Mouse (Mus musculus) heart, postnatal 14 days (tissue): ENCODE measurements around the gene Ldlrad2. TPM values are rescaled to one million over a fixed set of nuclear protein-coding genes. Genes with fewer than 3 reads are reported as not detected.
"Not testable (repeated sequence)": the region's sequence is repeated elsewhere in the genome, so short reads cannot be mapped to it uniquely, and the experiment has no call there.

ENCODE experiments used
- DNase-seq, 2 experiments: peaks; one replicate each; pipeline ENCODE4 v3.0.0; 2021 to 2022
- intact Hi-C: fragments of 180-260 bp; cut with DNase I; formaldehyde crosslinking; loops from one replicate; pipeline ENCODE4 v1.15.1; 2025
- long read RNA-seq, 2 experiments: library from polyadenylated mRNA; stranded (forward); transcript quantifications; one replicate each; pipeline ENCODE4 v2.0.0; 2021
- total RNA-seq, 2 experiments: library from RNA; stranded (reverse); gene quantifications; 2 replicates each; pipeline ENCODE4 v1.2.3; 2021

Gene Ldlrad2
- not detected for total RNA-seq
- long read RNA-seq, experiment 1 = 0 reads
- long read RNA-seq, experiment 2, partial matches to known transcripts = 0 of 2 reads
- long read RNA-seq, experiment 2, other reads (novel, unspliced or antisense) = 2 of 2 reads

- intact Hi-C loops = no loop called here
Measured at GRCm38 (mm10) chr4:137574469-137574868, at the start of gene Ldlrad2. Ldlrad2 (minus strand) TSS chr4:137574569.

GRCm38 (mm10) chr4:137622847-137623246 is 48.5 kb upstream of the Ldlrad2 start:
- intact Hi-C loops = no loop called here
- DNase-seq = no peak

More at GRCm38 (mm10) chr4:137574469-137574868, at the start of gene Ldlrad2:
- no peak for DNase-seq

- intact Hi-C loops = no loop called here
- DNase-seq = peak in 1 of 2 experiments; percentile 13
Measured at GRCm38 (mm10) chr4:137610256-137610655, 35.9 kb upstream of the Ldlrad2 start.

GRCm38 (mm10) chr4:137609702-137610101 is 35.3 kb upstream of the Ldlrad2 start:
- intact Hi-C loops = no loop called here
- peak in 1 of 2 experiments; percentile 15 for DNase-seq

- intact Hi-C loops = no loop called here
- DNase-seq = no peak
Measured at GRCm38 (mm10) chr4:137609281-137609680, 34.9 kb upstream of the Ldlrad2 start.

GRCm38 (mm10) chr4:137607023-137607422 is 32.7 kb upstream of the Ldlrad2 start:
- no peak for DNase-seq
- intact Hi-C loops = no loop called here

- intact Hi-C loops = no loop called here
- DNase-seq = peak in 1 of 2 experiments; percentile 14
Measured at GRCm38 (mm10) chr4:137603449-137604171, 29.2 kb upstream of the Ldlrad2 start.

- DNase-seq = no peak
- intact Hi-C loops = no loop called here
Measured at GRCm38 (mm10) chr4:137598577-137598976, 24.2 kb upstream of the Ldlrad2 start.

- no peak for DNase-seq
- intact Hi-C loops = no loop called here
Measured at GRCm38 (mm10) chr4:137597098-137597630, 22.8 kb upstream of the Ldlrad2 start.

- intact Hi-C loops = no loop called here
- DNase-seq = no peak
Measured at GRCm38 (mm10) chr4:137594496-137595270, 20.3 kb upstream of the Ldlrad2 start.

- intact Hi-C loops = no loop called here
- peak; percentile 100 for DNase-seq
Measured at GRCm38 (mm10) chr4:137593601-137594495, 19.5 kb upstream of the Ldlrad2 start, which contains the start of gene Usp48. Usp48 (plus strand) TSS chr4:137593755.

- DNase-seq = no peak
- intact Hi-C loops = no loop called here
Measured at GRCm38 (mm10) chr4:137590961-137591360, 16.6 kb upstream of the Ldlrad2 start.

GRCm38 (mm10) chr4:137589586-137589985 is 15.2 kb upstream of the Ldlrad2 start:
- intact Hi-C loops = loop anchor here (5.0 kb wide), 1 partner anchor 192 kb away; no protein-coding TSS in a partner anchor
- DNase-seq = no peak

GRCm38 (mm10) chr4:137589095-137589494 is 14.7 kb upstream of the Ldlrad2 start:
- intact Hi-C loops = loop anchor here (5.0 kb wide), 1 partner anchor 192 kb away; no protein-coding TSS in a partner anchor
- not testable (repeated sequence) for DNase-seq

- intact Hi-C loops = no loop called here
- DNase-seq = peak in 1 of 2 experiments; percentile 35
Measured at GRCm38 (mm10) chr4:137581815-137582214, 7.4 kb upstream of the Ldlrad2 start.

GRCm38 (mm10) chr4:137580299-137580698 is 5.9 kb upstream of the Ldlrad2 start:
- DNase-seq = no peak
- intact Hi-C loops = no loop called here

- DNase-seq = no peak
- intact Hi-C loops = no loop called here
Measured at GRCm38 (mm10) chr4:137579789-137580188, 5.4 kb upstream of the Ldlrad2 start.

GRCm38 (mm10) chr4:137578181-137578845 is 3.9 kb upstream of the Ldlrad2 start:
- intact Hi-C loops = no loop called here
- peak; percentile 62 to 78 for DNase-seq

GRCm38 (mm10) chr4:137577486-137577885 is 3.1 kb upstream of the Ldlrad2 start:
- intact Hi-C loops = no loop called here
- DNase-seq = no peak
